Mouse (Mus musculus) kidney, adult 11 months (tissue): ENCODE measurements at regions not wholly inside any gene's neighbourhood (a gene's known extent, or its start where the extent isn't known, plus 50 kb on each side); places are given as distances from the start of the nearest gene placed in this dataset.
"Not testable (repeated sequence)": the region's sequence is repeated elsewhere in the genome, so short reads cannot be mapped to it uniquely, and the experiment has no call there.

Experiments
- DNase-seq: peaks from one replicate; pipeline ENCODE4 v3.0.0; 2022

GRCm38 (mm10) chr8:5030651-5031050, 74.5 kb downstream of the Slc10a2 start:
- DNase-seq: peak; percentile 70

DNA sequence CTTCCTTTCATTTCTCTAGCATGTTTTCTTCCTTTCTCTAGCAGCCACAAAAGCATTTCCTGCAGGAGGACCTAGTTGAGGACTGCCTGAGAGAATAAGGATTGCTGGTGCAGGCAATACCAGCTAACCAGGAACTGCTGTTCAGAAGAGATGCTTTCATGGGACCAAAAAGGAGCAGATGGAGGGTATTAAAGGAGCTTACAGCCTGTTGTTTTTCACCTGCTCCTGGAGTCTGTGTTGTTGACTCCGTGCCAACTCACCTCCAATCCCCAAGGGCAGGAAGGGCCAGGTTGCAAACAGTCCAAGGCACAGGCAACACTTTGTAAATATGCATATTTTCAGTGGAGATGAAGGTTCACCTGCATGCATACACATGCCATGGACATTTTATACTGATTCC, 92.8 kb downstream of the Slc10a2 start:
- DNase-seq: peak; percentile 44

- no peak for DNase-seq
Observed at GRCm38 (mm10) chr8:5011771-5012170, 93.4 kb downstream of the Slc10a2 start.

DNA sequence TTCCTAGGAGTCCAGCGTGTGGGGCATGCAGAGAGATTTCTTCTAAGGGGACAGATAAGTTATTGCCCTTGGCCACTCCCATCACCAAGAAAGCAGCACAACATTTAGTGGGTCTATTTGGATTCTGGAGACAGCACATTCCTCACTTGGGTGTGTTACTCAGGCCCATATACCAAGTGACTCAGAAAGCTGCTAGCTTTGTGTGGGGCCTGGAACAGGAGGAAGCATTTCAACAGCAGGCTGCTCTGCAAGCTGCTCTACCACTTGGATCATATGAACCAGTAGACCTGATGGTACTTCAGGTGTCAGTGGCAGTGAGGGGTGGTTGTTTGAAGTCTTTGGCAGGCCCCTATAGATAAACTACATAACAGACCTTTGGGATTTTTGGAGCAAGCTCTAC, 101.8 kb downstream of the Slc10a2 start:
- DNase-seq: not testable (repeated sequence)
